In genomic region chr8:91713677-91714312, GRCm38 (mm10) we compare ENCODE assay signal across 7 mouse cellular contexts.
DNase-seq lines count a peak whose midpoint lies in the region; ATAC-seq and TF ChIP-seq lines count a peak whose summit lies in the region.

No protein-coding gene starts in this region.

- TF ChIP-seq CTCF in kidney, postnatal 0 days (IDR thresholded peaks at IDR 0.05; ENCODE audit: low read depth) = no peak

- H3K36me3 ChIP-seq in embryonic facial prominence, embryonic 10.5 days (replicated peaks) = no peaks in the 10 kb centered on the region
- H3K36me3 ChIP-seq in forebrain, embryonic 15.5 days = no peaks in the 10 kb centered on the region
- H3K36me3 ChIP-seq in kidney, postnatal 0 days (ENCODE audit: insufficient read depth, low read length) = no peaks in the 10 kb centered on the region
- no peaks in the 10 kb centered on the region for H3K36me3 ChIP-seq in midbrain, embryonic 11.5 days (ENCODE audit: control insufficient read depth, insufficient read depth, low read length)

- DNase-seq in embryonic facial prominence, embryonic 10.5 days (ENCODE audit: low spot score) = peak; percentile 81
- DNase-seq in kidney, postnatal 0 days (ENCODE audit: low spot score) = peak; percentile 72
- peak; percentile 91 for DNase-seq in midbrain, embryonic 11.5 days (ENCODE audit: low spot score, missing footprints)
- no peak for DNase-seq in adrenal gland, postnatal 25 days
- no peak for DNase-seq in thymus, postnatal 25 days
- no peak for DNase-seq in urinary bladder, postnatal 4 days (ENCODE audit: low spot score in 2 of 2)

- WGBS in embryonic facial prominence, embryonic 10.5 days = 5% methylated on average over 12 of the region's 12 CpGs
- 14% methylated on average over 12 of the region's 12 CpGs for WGBS in forebrain, embryonic 15.5 days
- 10% methylated on average over 12 of the region's 12 CpGs for WGBS in kidney, postnatal 0 days
- 7% methylated on average over 12 of the region's 12 CpGs for WGBS in midbrain, embryonic 11.5 days

- peak overlapping the region; percentile 90 for H3K27ac ChIP-seq in embryonic facial prominence, embryonic 10.5 days (replicated peaks)
- no peak overlapping the region for H3K27ac ChIP-seq in forebrain, embryonic 15.5 days (replicated peaks)
- H3K27ac ChIP-seq in kidney, postnatal 0 days = no peak overlapping the region
- H3K27ac ChIP-seq in midbrain, embryonic 11.5 days (ENCODE audit: low read depth, low read length) = no peak overlapping the region

- peak overlapping the region; percentile 22; the same call in 1 of the 2 replicates for H3K9ac ChIP-seq in forebrain, embryonic 15.5 days (replicated peaks)
- peak overlapping the region; percentile 19; the same call in 1 of the 2 replicates for H3K9ac ChIP-seq in kidney, postnatal 0 days (ENCODE audit: low read depth, low read length)
- peak overlapping the region; percentile 48 for H3K9ac ChIP-seq in midbrain, embryonic 11.5 days (ENCODE audit: low read length)

- no peak for ATAC-seq in forebrain, embryonic 15.5 days (replicated peaks)
- no peak for ATAC-seq in kidney, postnatal 0 days (replicated peaks; ENCODE audit: low FRiP score, low read depth)
- ATAC-seq in midbrain, embryonic 11.5 days (ENCODE audit: low FRiP score) = no peak

- no peaks in the 10 kb centered on the region for H3K9me3 ChIP-seq in embryonic facial prominence, embryonic 10.5 days
- H3K9me3 ChIP-seq in forebrain, embryonic 15.5 days = no peaks in the 10 kb centered on the region
- no peaks in the 10 kb centered on the region for H3K9me3 ChIP-seq in kidney, postnatal 0 days (replicated peaks; ENCODE audit: low read length)
- H3K9me3 ChIP-seq in midbrain, embryonic 11.5 days (ENCODE audit: control insufficient read depth, low read length) = no peaks in the 10 kb centered on the region

- H3K4me2 ChIP-seq in forebrain, embryonic 15.5 days (replicated peaks) = peak overlapping the region; percentile 55
- H3K4me2 ChIP-seq in kidney, postnatal 0 days (ENCODE audit: low read length) = peak overlapping the region; percentile 54
- peak overlapping the region; percentile 49 for H3K4me2 ChIP-seq in midbrain, embryonic 11.5 days

- H3K27me3 ChIP-seq in embryonic facial prominence, embryonic 10.5 days (replicated peaks; ENCODE audit: low read depth, poor library complexity, severe bottlenecking) = peaks cover 41% of the 10 kb centered on the region
- peaks cover 37% of the 10 kb centered on the region for H3K27me3 ChIP-seq in forebrain, embryonic 15.5 days
- no peaks in the 10 kb centered on the region; the same call in 1 of the 2 replicates for H3K27me3 ChIP-seq in kidney, postnatal 0 days (ENCODE audit: insufficient read depth, low read length)
- H3K27me3 ChIP-seq in midbrain, embryonic 11.5 days (ENCODE audit: control insufficient read depth, insufficient read depth, low read length) = peaks cover 4% of the 10 kb centered on the region; the same call in 1 of the 2 replicates

- H3K4me1 ChIP-seq in embryonic facial prominence, embryonic 10.5 days = peaks cover 79% of the 10 kb centered on the region
- H3K4me1 ChIP-seq in forebrain, embryonic 15.5 days = peaks cover 43% of the 10 kb centered on the region
- 0 out of 2 replicates have a peak, but pooled peaks cover 7% of the 10 kb centered on the region for H3K4me1 ChIP-seq in kidney, postnatal 0 days (replicated peaks; ENCODE audit: insufficient read depth, low read length)
- peaks cover 45% of the 10 kb centered on the region for H3K4me1 ChIP-seq in midbrain, embryonic 11.5 days (ENCODE audit: control insufficient read depth, insufficient read depth, low read length)

- peak overlapping the region; percentile 51 for H3K4me3 ChIP-seq in embryonic facial prominence, embryonic 10.5 days
- H3K4me3 ChIP-seq in forebrain, embryonic 15.5 days = peak overlapping the region; percentile 33
- peak overlapping the region; percentile 27 for H3K4me3 ChIP-seq in kidney, postnatal 0 days (replicated peaks; ENCODE audit: low read depth, low read length)
- no peak overlapping the region for H3K4me3 ChIP-seq in midbrain, embryonic 11.5 days (ENCODE audit: low read depth, low read length)

Comparison
In these comparisons a context has a peak if more than half of its experiments do, and no peak if none do; other contexts are left out.
1. DNase-seq: peak in embryonic facial prominence, embryonic 10.5 days (single experiment), kidney, postnatal 0 days (single experiment) and midbrain, embryonic 11.5 days (single experiment); none in adrenal gland, postnatal 25 days (single experiment), thymus, postnatal 25 days (single experiment) and urinary bladder, postnatal 4 days (0 of 2).
2. Peak in every context shown above with its lines, with median percentiles within 50 percentile points of each other: H3K4me2 ChIP-seq and H3K9ac ChIP-seq.